Comparison of ENCODE assay signal across 11 mouse cellular contexts in genomic region chr17:34439795-34440194, GRCm38 (mm10). TPM values are rescaled to one million over a fixed set of nuclear protein-coding genes. Genes with fewer than 3 reads are reported as not detected.
DNase-seq lines count a peak whose midpoint lies in the region; ATAC-seq and TF ChIP-seq lines count a peak whose summit lies in the region.
"Had no signal": no experiment of that assay in that cellular context is flagged by ENCODE, and none has a peak within 500 bp of the region (broad histone marks: within the 10 kb centered on the region; RNA-seq: fewer than 3 reads in every experiment).

No protein-coding gene starts in this region.

- H3K36me3 ChIP-seq in G1E (replicated peaks): no peaks in the 10 kb centered on the region
- H3K36me3 ChIP-seq in heart, embryonic 11.5 days (ENCODE audit: control insufficient read depth, insufficient read depth, low read length): no peaks in the 10 kb centered on the region
- H3K36me3 ChIP-seq: stomach, embryonic 15.5 days had no signal

- no peak for ATAC-seq in G1E (ENCODE audit: extremely low read depth, insufficient number of reproducible peaks, low FRiP score, poor library complexity, severe bottlenecking)
- no peak for ATAC-seq in heart, embryonic 11.5 days (replicated peaks; ENCODE audit: insufficient number of reproducible peaks, low FRiP score, low TSS enrichment)

- no peaks in the 10 kb centered on the region for H3K4me1 ChIP-seq in G1E (ENCODE audit: insufficient read depth, low read depth, low read length)
- no peaks in the 10 kb centered on the region for H3K4me1 ChIP-seq in heart, embryonic 11.5 days (ENCODE audit: control insufficient read depth, insufficient read depth, low read length)
- H3K4me1 ChIP-seq: stomach, embryonic 15.5 days had no signal

- 41% methylated on average over 3 of the region's 3 CpGs for WGBS in heart, embryonic 11.5 days (ENCODE audit: insufficient replicate concordance)

- H3K9ac ChIP-seq in heart, embryonic 11.5 days (ENCODE audit: low read depth, low read length): no peak overlapping the region
- H3K9ac ChIP-seq: stomach, embryonic 15.5 days had no signal

- TF ChIP-seq CTCF in G1E (IDR thresholded peaks at IDR 0.05; ENCODE audit: low read depth, low read length): no peak

- H3K27ac ChIP-seq in heart, embryonic 11.5 days (ENCODE audit: low read depth, low read length): no peak overlapping the region
- H3K27ac ChIP-seq: stomach, embryonic 15.5 days had no signal

- 0 out of 2 replicates have a peak, but pooled peaks cover 2% of the 10 kb centered on the region for H3K27me3 ChIP-seq in G1E (ENCODE audit: insufficient read depth, low read length)
- H3K27me3 ChIP-seq in heart, embryonic 11.5 days (ENCODE audit: control insufficient read depth, insufficient read depth, low read length): no peaks in the 10 kb centered on the region
- H3K27me3 ChIP-seq: stomach, embryonic 15.5 days had no signal

- H3K4me2 ChIP-seq in heart, embryonic 11.5 days: no peak overlapping the region
- H3K4me2 ChIP-seq: stomach, embryonic 15.5 days had no signal

- H3K9me3 ChIP-seq in G1E (replicated peaks): 0 out of 2 replicates have a peak, but pooled peaks cover 3% of the 10 kb centered on the region
- no peaks in the 10 kb centered on the region for H3K9me3 ChIP-seq in heart, embryonic 11.5 days (replicated peaks; ENCODE audit: control insufficient read depth, low read length)
- H3K9me3 ChIP-seq: stomach, embryonic 15.5 days had no signal

- peak; percentile 18 for DNase-seq in kidney, adult 9 months
- no peak for DNase-seq in kidney, postnatal 10 days
- DNase-seq in A20 (ENCODE audit: low read depth, low spot score) (peak; percentile 57), G1E (ENCODE audit: low spot score) (peak; percentile 18)
- DNase-seq in hindlimb bud, embryonic 11.5 days (ENCODE audit: extremely low spot score, low read depth, low spot score): peak; percentile 14
- no peak for DNase-seq in adrenal gland, postnatal 14 days
- DNase-seq: gastrocnemius, postnatal 10 days had no signal

- no peak overlapping the region for H3K4me3 ChIP-seq in G1E (ENCODE audit: low read depth, low read length)
- no peak overlapping the region for H3K4me3 ChIP-seq in heart, embryonic 11.5 days (ENCODE audit: low read depth, low read length)
- H3K4me3 ChIP-seq: myocyte; stomach, embryonic 15.5 days had no signal

RNA-seq across cellular contexts. Expression of gene Btnl4, which starts 37.3 kb away (rescaled TPM):
- total RNA-seq in G1E (2014; fragmentation: Nextera tagmentation): not detected in 2 replicates
- total RNA-seq in G1E (2017): 0.22 TPM in 1 of 2 replicates, not detected in the other
- polyA plus RNA-seq in G1E (2012): not detected in 2 replicates
- not detected in 2 replicates for total RNA-seq in adrenal gland, postnatal 14 days (2021)
- polyA plus RNA-seq in heart, embryonic 11.5 days (2014; fragmentation: Nextera tagmentation; extraction: Ambion mirVana): not detected in 2 replicates
- total RNA-seq: gastrocnemius, postnatal 10 days; layer of hippocampus, postnatal 25 days had no signal
- polyA plus RNA-seq: myocyte had no signal

RNA-seq across cellular contexts. Expression of gene BC051142, which starts 41.2 kb away (rescaled TPM):
- total RNA-seq in G1E (2014; fragmentation: Nextera tagmentation) (not detected in 2 replicates), G1E (2017) (0.05 and 0.17 TPM in 2 replicates)
- not detected in 2 replicates for polyA plus RNA-seq in G1E (2012)
- total RNA-seq in adrenal gland, postnatal 14 days (2021): 1.2 and 2.4 TPM in 2 replicates
- not detected in 2 replicates for polyA plus RNA-seq in heart, embryonic 11.5 days (2014; fragmentation: Nextera tagmentation; extraction: Ambion mirVana)
- polyA plus RNA-seq: myocyte had no signal

Comparison
In these comparisons a context has a peak if more than half of its experiments do, and no peak if none do; other contexts are left out.
1. DNase-seq: peak in kidney, adult 9 months (single experiment), A20 (single experiment), G1E (single experiment) and hindlimb bud, embryonic 11.5 days (single experiment); none in kidney, postnatal 10 days (single experiment) and adrenal gland, postnatal 14 days (single experiment).